Mouse (Mus musculus): ENCODE results near the gene Inha. TPM values are rescaled to one million over a fixed set of nuclear protein-coding genes. Genes with fewer than 3 reads are reported as not detected.
A peak's percentile ranks its signal among the peaks of the same experiment; 100 is the strongest.

Inha gene
- polyA plus RNA-seq, 1 experiment from 2014 or later, result 9.9 TPM

DNA sequence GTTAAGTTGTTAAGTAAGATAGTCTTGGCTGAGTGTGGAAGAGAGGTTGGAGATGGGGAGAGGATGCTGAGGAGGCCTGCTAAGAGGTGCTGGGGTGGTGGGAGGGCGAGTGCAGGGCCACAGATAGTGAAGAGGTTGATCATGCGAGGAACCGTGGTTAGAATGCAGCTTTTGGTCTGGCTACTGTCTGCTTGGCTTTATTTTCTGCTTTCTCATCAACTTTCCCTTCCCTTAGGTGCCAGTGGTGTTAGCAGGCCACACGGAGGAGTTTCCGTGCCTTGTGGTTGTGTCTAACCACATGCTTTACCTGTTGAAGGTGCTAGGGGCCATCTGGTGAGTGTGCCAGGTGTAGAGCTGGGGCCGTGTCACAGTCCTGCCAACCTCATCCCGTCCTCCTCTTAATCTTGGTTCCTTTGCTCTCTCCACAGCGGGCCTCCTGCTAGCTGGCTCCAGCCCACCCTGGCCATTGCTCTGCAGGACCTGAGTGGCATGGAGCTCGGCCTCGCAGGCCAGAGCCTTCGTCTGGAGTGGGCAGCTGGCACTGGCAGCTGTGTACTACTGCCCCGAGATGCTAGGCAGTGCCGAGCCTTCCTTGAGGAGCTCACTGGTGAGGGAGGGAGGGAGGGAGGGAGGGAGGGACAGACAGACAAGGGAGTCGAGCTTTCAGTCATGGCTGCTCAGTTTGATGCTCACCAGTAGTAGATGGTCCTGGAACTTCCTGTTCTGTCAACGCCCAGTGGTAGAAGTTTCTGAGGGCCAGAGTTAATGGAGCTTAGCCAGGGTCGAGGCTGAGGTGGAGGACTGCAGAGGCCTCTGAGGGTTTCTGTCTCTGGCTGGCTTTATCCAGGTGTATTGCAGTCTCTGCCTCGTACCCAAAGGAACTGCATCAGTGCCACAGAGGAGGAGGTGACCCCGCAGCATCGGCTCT is 26.7 kb downstream of the Inha start:
- no peak overlapping the region for H3K4me2 ChIP-seq (replicated peaks)
- peaks cover 72% of the 10 kb centered on the region for H3K36me3 ChIP-seq (replicated peaks; ENCODE audit: control insufficient read depth, insufficient read depth)
- no peaks in the 10 kb centered on the region for H3K27me3 ChIP-seq (ENCODE audit: control insufficient read depth, insufficient read depth, low read length)
- H3K4me3 ChIP-seq (replicated peaks; ENCODE audit: low read length), result no peak overlapping the region
- H3K27ac ChIP-seq, result no peak overlapping the region
- 92% methylated on average over 19 of the region's 19 CpGs for WGBS
- no peak for ATAC-seq (ENCODE audit: low FRiP score)
- no peaks in the 10 kb centered on the region for H3K4me1 ChIP-seq (replicated peaks; ENCODE audit: control insufficient read depth, insufficient read depth, low read length)
- H3K9me3 ChIP-seq (ENCODE audit: control insufficient read depth, low read length), result no peaks in the 10 kb centered on the region
- no peak for DNase-seq (ENCODE audit: low spot score)
- no peak overlapping the region for H3K9ac ChIP-seq

DNA sequence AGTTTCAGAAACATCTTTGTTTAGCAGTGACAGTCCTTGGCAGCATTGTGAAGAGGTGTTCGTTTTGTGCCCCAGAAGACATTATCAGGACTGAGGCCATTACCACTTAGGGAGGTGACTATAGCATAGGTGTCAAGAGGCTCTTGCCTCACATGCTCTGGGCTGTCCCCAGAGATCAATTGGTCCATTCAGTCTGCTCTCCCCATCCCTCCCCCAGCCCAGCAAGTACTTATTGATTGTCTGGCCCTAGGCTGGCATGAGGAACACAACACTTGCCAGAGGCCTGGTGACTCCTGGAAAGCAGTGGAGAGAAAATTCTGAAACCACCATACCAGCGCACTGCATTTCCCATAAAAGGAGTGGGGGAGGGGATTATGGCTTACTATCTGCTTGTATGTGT is 30.7 kb downstream of the Inha start:
- no peaks in the 10 kb centered on the region for H3K27me3 ChIP-seq (ENCODE audit: control insufficient read depth, insufficient read depth, low read length)
- H3K4me2 ChIP-seq (replicated peaks), result no peak overlapping the region
- ATAC-seq (ENCODE audit: low FRiP score), result no peak
- DNase-seq (ENCODE audit: low spot score), result no peak
- no peaks in the 10 kb centered on the region for H3K4me1 ChIP-seq (replicated peaks; ENCODE audit: control insufficient read depth, insufficient read depth, low read length)
- H3K27ac ChIP-seq, result no peak overlapping the region
- peaks cover 39% of the 10 kb centered on the region for H3K36me3 ChIP-seq (replicated peaks; ENCODE audit: control insufficient read depth, insufficient read depth)
- WGBS, result 89% methylated on average over 2 of the region's 2 CpGs
- H3K9me3 ChIP-seq (ENCODE audit: control insufficient read depth, low read length), result no peaks in the 10 kb centered on the region
- H3K9ac ChIP-seq, result no peak overlapping the region
- no peak overlapping the region for H3K4me3 ChIP-seq (replicated peaks; ENCODE audit: low read length)

DNA sequence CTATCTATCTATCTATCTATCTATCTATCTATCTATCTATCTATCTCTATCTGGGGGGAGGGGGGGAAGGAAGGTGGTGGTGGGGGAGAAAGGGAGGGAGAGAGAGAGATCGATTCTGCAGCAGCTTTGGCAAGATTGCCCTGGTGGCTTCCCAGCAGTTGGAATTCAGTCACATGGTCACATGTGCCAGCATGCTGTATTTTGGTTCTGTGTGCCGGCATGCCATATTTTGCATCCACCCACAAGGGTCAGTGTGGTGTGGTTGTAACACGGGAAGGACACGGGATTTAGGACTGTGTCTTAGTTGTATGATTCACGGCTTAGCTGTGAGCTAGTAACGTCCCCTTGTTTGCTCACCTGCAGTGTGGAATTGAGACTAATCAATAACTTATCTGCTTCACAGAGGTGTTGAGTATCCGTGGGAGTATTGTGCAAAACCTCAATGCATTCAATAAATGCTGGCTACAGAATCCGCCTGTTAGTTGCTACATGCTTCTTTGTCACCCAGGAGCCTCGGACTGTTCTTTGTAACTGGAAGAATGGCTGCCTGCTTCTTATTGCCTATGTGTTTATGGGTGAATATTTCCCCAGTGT is 31.8 kb downstream of the Inha start:
- Histone ChIP-seq H3K36me3 (replicated peaks; ENCODE audit: control insufficient read depth, insufficient read depth) (peaks cover 31% of the 10 kb centered on the region), H3K27ac (no peak overlapping the region), H3K4me3 (replicated peaks; ENCODE audit: low read length) (no peak overlapping the region), H3K9me3 (ENCODE audit: control insufficient read depth, low read length) (no peaks in the 10 kb centered on the region), H3K27me3 (ENCODE audit: control insufficient read depth, insufficient read depth, low read length) (no peaks in the 10 kb centered on the region), H3K4me2 (replicated peaks) (no peak overlapping the region), H3K9ac (no peak overlapping the region), H3K4me1 (replicated peaks; ENCODE audit: control insufficient read depth, insufficient read depth, low read length) (no peaks in the 10 kb centered on the region)
- no peak for DNase-seq (ENCODE audit: low spot score)
- 83% methylated on average over 9 of the region's 9 CpGs for WGBS
- ATAC-seq (ENCODE audit: low FRiP score), result no peak

DNA sequence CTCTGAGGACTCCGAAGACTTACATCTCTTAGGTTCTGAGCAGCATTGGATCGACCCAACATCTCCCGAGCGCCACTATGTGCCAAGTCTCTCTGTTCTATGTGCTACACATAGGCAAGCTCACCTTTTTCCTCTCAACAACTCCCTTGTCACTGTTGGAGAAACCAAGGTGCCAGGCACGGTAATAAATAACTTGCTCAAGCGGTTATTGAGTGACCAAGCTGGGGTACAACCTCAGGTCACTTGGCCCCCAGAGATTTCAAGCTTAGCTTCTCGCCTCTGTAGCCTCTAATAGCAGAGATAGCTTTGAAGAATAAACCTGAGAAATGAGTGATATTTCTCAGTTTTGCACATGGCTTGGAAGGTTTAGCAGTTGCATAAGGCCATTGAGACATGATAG is 34.6 kb downstream of the Inha start:
- Histone ChIP-seq H3K4me3 (replicated peaks; ENCODE audit: low read length) (no peak overlapping the region), H3K4me2 (replicated peaks) (no peak overlapping the region), H3K9ac (no peak overlapping the region), H3K9me3 (ENCODE audit: control insufficient read depth, low read length) (no peaks in the 10 kb centered on the region), H3K4me1 (replicated peaks; ENCODE audit: control insufficient read depth, insufficient read depth, low read length) (0 out of 2 replicates have a peak, but pooled peaks cover 6% of the 10 kb centered on the region), H3K36me3 (replicated peaks; ENCODE audit: control insufficient read depth, insufficient read depth) (peaks cover 5% of the 10 kb centered on the region; the same call in 1 of the 2 replicates), H3K27me3 (ENCODE audit: control insufficient read depth, insufficient read depth, low read length) (no peaks in the 10 kb centered on the region), H3K27ac (no peak overlapping the region)
- no peak for ATAC-seq (ENCODE audit: low FRiP score)
- no peak for DNase-seq (ENCODE audit: low spot score)
- 95% methylated on average over 7 of the region's 7 CpGs for WGBS

DNA sequence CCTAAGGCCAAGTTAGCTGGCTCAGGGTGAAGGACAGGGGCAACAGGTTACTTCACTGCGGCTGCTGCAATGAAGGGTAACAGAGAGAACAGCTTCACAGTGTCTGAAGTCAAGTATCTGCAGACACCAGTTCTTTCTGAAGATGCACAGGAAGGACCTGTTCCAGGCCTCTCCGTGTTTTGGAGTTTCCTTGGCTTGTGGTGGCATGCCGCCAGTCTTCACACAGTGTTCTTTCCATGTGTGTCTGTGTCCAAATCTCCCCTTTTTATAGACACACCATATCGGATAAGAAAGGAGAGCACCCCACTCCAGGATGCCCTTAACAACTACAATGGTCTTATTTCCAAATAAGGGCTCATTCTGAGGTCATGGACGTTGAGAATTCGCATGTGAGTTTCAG is 37.5 kb downstream of the Inha start:
- H3K9me3 ChIP-seq (ENCODE audit: control insufficient read depth, low read length), result no peaks in the 10 kb centered on the region
- H3K4me3 ChIP-seq (replicated peaks; ENCODE audit: low read length), result no peak overlapping the region
- no peak overlapping the region for H3K27ac ChIP-seq
- H3K4me2 ChIP-seq (replicated peaks), result no peak overlapping the region
- H3K36me3 ChIP-seq (replicated peaks; ENCODE audit: control insufficient read depth, insufficient read depth), result peaks cover 7% of the 10 kb centered on the region; the same call in 1 of the 2 replicates
- H3K4me1 ChIP-seq (replicated peaks; ENCODE audit: control insufficient read depth, insufficient read depth, low read length), result peaks cover 15% of the 10 kb centered on the region
- ATAC-seq (ENCODE audit: low FRiP score) (no peak), DNase-seq (ENCODE audit: low spot score) (no peak)
- H3K27me3 ChIP-seq (ENCODE audit: control insufficient read depth, insufficient read depth, low read length), result no peaks in the 10 kb centered on the region
- no peak overlapping the region for H3K9ac ChIP-seq
- WGBS, result 96% methylated on average over 6 of the region's 6 CpGs

DNA sequence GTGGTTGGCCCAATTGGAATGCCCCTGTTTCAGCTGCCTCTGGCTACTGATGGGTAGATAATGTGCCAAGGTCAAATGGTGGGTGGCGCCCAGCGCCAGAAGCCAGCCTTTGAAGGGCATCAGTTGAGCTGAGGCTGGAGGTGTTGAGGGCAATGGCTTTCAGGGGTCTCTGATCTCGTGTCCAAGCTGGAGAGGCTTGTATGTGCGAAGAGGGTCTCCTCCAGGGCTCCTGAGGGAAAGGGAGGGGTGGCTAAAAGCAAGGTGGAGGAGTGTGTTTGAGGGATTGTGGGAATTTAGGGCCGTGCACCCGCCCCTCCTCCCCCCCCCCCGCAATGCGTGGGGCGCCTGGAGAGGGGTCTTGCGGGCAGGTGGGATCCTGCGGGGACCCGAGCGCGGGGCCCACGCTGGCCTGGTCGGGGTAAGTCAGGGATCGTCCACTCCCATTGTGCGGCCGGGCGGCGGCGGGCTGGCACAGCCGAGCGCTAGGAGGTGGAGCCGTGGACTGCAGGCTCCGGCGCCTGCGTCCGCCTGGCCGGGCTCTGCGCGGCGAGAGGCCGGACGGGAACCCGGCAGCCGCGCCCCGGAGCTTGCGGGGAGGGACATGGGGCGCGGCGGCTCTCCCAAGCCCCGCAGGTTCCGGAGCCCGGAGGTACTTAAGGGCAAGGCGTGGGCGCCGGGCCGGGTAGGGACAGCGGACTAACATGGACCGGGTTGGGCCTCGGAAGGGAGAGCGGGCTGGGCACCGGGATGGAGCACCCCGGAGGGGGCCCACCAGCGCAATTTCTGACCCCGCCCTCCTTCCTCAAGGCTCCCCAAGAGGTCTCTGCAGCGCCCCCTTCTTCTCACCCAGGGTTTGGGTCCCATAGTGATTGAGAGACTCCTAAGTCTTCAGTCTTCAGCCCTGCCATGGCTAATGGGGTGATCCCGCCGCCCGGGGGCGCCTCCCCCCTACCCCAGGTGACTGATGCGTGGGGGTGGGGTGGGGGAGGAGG is 39.4 kb downstream of the Inha start, which contains the start of gene Slc4a3:
Gene Slc4a3, plus strand, starts transcription at position 302 of the 992 bp plus-strand sequence.
- 1% methylated on average over 52 of the region's 64 CpGs for WGBS
- Histone ChIP-seq H3K9me3 (ENCODE audit: control insufficient read depth, low read length) (no peaks in the 10 kb centered on the region), H3K9ac (peak within 1 kb of the TSS; percentile 92), H3K36me3 (replicated peaks; ENCODE audit: control insufficient read depth, insufficient read depth) (peaks cover 19% of the 10 kb centered on the region), H3K27ac (peak within 1 kb of the TSS; percentile 82), H3K27me3 (ENCODE audit: control insufficient read depth, insufficient read depth, low read length) (no peaks in the 10 kb centered on the region), H3K4me2 (replicated peaks) (peak within 1 kb of the TSS; percentile 53), H3K4me1 (replicated peaks; ENCODE audit: control insufficient read depth, insufficient read depth, low read length) (peaks cover 15% of the 10 kb centered on the region), H3K4me3 (replicated peaks; ENCODE audit: low read length) (peak within 1 kb of the TSS; percentile 78)
- ATAC-seq (ENCODE audit: low FRiP score) (peak; percentile 88), DNase-seq (ENCODE audit: low spot score) (peak; percentile 63)

DNA sequence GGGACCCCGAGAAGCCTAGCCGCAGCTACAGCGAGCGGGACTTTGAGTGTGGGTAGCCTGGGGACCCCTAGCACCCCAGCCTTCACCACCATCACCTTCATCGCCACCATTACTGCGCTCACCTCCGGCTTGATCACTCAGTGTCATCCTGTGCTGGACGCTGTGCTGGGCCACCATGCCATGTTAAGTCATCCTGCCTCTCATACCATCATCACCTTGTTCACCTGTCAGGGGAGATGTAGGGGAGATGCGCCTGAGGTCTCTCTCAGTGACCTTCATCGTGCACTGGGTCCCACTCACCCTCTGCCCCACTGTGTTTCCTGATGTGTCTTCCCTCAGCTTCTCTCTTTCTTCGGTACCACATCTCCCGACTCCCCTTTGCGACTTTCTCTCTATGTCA is 40.5 kb downstream of the Inha start:
- H3K4me1 ChIP-seq (replicated peaks; ENCODE audit: control insufficient read depth, insufficient read depth, low read length), result peaks cover 15% of the 10 kb centered on the region
- H3K27ac ChIP-seq, result no peak overlapping the region
- peak overlapping the region; percentile 53 for H3K4me2 ChIP-seq (replicated peaks)
- H3K36me3 ChIP-seq (replicated peaks; ENCODE audit: control insufficient read depth, insufficient read depth), result peaks cover 30% of the 10 kb centered on the region
- no peak for DNase-seq (ENCODE audit: low spot score)
- H3K9me3 ChIP-seq (ENCODE audit: control insufficient read depth, low read length), result no peaks in the 10 kb centered on the region
- no peaks in the 10 kb centered on the region for H3K27me3 ChIP-seq (ENCODE audit: control insufficient read depth, insufficient read depth, low read length)
- no peak for ATAC-seq (ENCODE audit: low FRiP score)
- WGBS, result 96% methylated on average over 13 of the region's 13 CpGs
- no peak overlapping the region for H3K9ac ChIP-seq
- H3K4me3 ChIP-seq (replicated peaks; ENCODE audit: low read length), result peak overlapping the region; percentile 78; the same call in 1 of the 2 replicates

DNA sequence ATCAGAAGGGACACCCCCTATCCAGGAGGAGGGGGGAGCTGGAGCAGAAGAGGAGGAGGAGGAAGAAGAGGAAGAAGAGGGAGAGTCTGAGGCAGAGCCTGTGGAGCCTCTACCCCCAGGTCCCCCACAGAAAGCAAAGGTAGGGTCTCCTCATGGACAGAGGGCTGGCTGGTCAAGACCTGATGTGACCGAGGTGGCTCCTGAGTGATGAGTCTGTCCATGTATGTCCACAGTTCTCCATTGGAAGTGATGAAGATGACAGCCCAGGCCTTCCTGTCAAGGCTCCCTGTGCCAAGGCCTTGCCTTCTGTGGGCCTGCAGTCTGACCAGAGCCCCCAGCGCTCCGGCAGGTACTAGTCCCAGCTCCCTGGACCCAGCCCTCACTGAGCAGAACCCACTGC is 41.2 kb downstream of the Inha start:
- Histone ChIP-seq H3K9ac (no peak overlapping the region), H3K27me3 (ENCODE audit: control insufficient read depth, insufficient read depth, low read length) (no peaks in the 10 kb centered on the region), H3K4me3 (replicated peaks; ENCODE audit: low read length) (no peak overlapping the region), H3K27ac (no peak overlapping the region), H3K9me3 (ENCODE audit: control insufficient read depth, low read length) (no peaks in the 10 kb centered on the region), H3K36me3 (replicated peaks; ENCODE audit: control insufficient read depth, insufficient read depth) (peaks cover 37% of the 10 kb centered on the region), H3K4me2 (replicated peaks) (no peak overlapping the region), H3K4me1 (replicated peaks; ENCODE audit: control insufficient read depth, insufficient read depth, low read length) (peaks cover 15% of the 10 kb centered on the region)
- 96% methylated on average over 3 of the region's 3 CpGs for WGBS
- ATAC-seq (ENCODE audit: low FRiP score) (no peak), DNase-seq (ENCODE audit: low spot score) (no peak)

Measured in hindbrain, embryonic 14.5 days (tissue).